Mouse (Mus musculus) MEL (cell line): ENCODE results near the gene Ptgs1.

Source experiments
- CHD2 ChIP-seq: IDR thresholded peaks from 2 replicates; pipeline ENCODE4 v1.6.1; 2011; ENCODE audit warnings: low read length, improper control_type of control experiment
- CTCF ChIP-seq, 3 experiments: IDR thresholded peaks in 2 of 3; conservative IDR thresholded peaks in 1 of 3; 2 replicates each; pipeline ENCODE4 v1.5.1; 2011 to 2012; ENCODE audit warnings: low read length in 3 of 3, low read depth in 2 of 3, mild to moderate bottlenecking in 2 of 3, improper control_type of control experiment in 1 of 3, inconsistent platforms in 1 of 3, mixed read lengths in 1 of 3, moderate library complexity in 1 of 3; ENCODE audit not compliant: control insufficient read depth in 1 of 3, insufficient read depth in 1 of 3, poor library complexity in 1 of 3, severe bottlenecking in 1 of 3
- EP300 ChIP-seq, 2 experiments: IDR thresholded peaks; 2 replicates each; pipeline ENCODE4 v1.6.1; 2011; ENCODE audit warnings: improper control_type of control experiment in 2 of 2, low read length in 2 of 2, low read depth in 1 of 2, mild to moderate bottlenecking in 1 of 2
- JUND ChIP-seq: IDR thresholded peaks from 2 replicates; pipeline ENCODE4 v1.6.1; 2011; ENCODE audit warnings: low read depth, mild to moderate bottlenecking, improper control_type of control experiment, low read length
- MAZ ChIP-seq: IDR thresholded peaks from 2 replicates; pipeline ENCODE4 v1.6.1; 2012; ENCODE audit warnings: low read depth, mild to moderate bottlenecking, inconsistent platforms, low read length, improper control_type of control experiment
- MXI1 ChIP-seq: IDR thresholded peaks from 2 replicates; pipeline ENCODE4 v1.6.1; 2011; ENCODE audit warnings: mild to moderate bottlenecking, low read depth, low read length, improper control_type of control experiment
- NRF1 ChIP-seq: IDR thresholded peaks from 2 replicates; pipeline ENCODE4 v1.6.1; 2014; ENCODE audit warnings: low read depth, mild to moderate bottlenecking, inconsistent platforms, low read length, improper control_type of control experiment, moderate library complexity; ENCODE audit not compliant: poor library complexity, insufficient read depth, severe bottlenecking
- POLR2A ChIP-seq, 2 experiments: IDR thresholded peaks; 2 replicates each; pipeline ENCODE4 v1.6.1; 2011 to 2012; ENCODE audit warnings: low read length in 2 of 2, mild to moderate bottlenecking in 2 of 2, control low read depth in 1 of 2, improper control_type of control experiment in 1 of 2, low read depth in 1 of 2, moderate library complexity in 1 of 2; ENCODE audit not compliant: control insufficient read depth in 1 of 2, insufficient read depth in 1 of 2, poor library complexity in 1 of 2
- POLR2AphosphoS5 ChIP-seq: IDR thresholded peaks from 2 replicates; pipeline ENCODE4 v1.6.1; 2012; ENCODE audit warnings: low read depth, borderline replicate concordance, mild to moderate bottlenecking, inconsistent platforms, low read length, moderate library complexity, mixed read lengths
- RAD21 ChIP-seq: IDR thresholded peaks from 2 replicates; pipeline ENCODE4 v1.6.1; 2011; ENCODE audit warnings: mild to moderate bottlenecking, low read depth, low read length, improper control_type of control experiment
- SIN3A ChIP-seq: IDR thresholded peaks from 2 replicates; pipeline ENCODE4 v1.6.1; 2012; ENCODE audit warnings: low read length, improper control_type of control experiment, inconsistent platforms
- TBP ChIP-seq: IDR thresholded peaks from 2 replicates; pipeline ENCODE4 v1.8.0; 2011; ENCODE audit warnings: low read depth, low read length, improper control_type of control experiment
- ZC3H11A ChIP-seq: IDR thresholded peaks from 2 replicates; pipeline ENCODE4 v1.6.1; 2012; ENCODE audit warnings: low read depth, mild to moderate bottlenecking, inconsistent platforms, low read length, improper control_type of control experiment
- ZNF384 ChIP-seq: IDR thresholded peaks from 2 replicates; pipeline ENCODE4 v1.6.1; 2012; ENCODE audit warnings: low read depth, mild to moderate bottlenecking, inconsistent platforms, low read length, improper control_type of control experiment

- no peak for TF ChIP-seq ZC3H11A
- no peak for TF ChIP-seq POLR2A (IDR thresholded peaks at IDR 0.05; ENCODE audit: control insufficient read depth in 1 of 2, insufficient read depth in 1 of 2, low read depth in 1 of 2, low read length in 2 of 2, poor library complexity in 1 of 2)
- TF ChIP-seq EP300 (IDR thresholded peaks at IDR 0.05; ENCODE audit: low read depth in 1 of 2, low read length in 2 of 2): no peak
- TF ChIP-seq CTCF (IDR thresholded peaks at IDR 0.05 in 2 of 3, conservative IDR thresholded peaks at IDR 0.05 in 1 of 3; ENCODE audit: control insufficient read depth in 1 of 3, insufficient read depth in 1 of 3, low read depth in 2 of 3, low read length in 3 of 3, poor library complexity in 1 of 3, severe bottlenecking in 1 of 3): no peak
- no peak for TF ChIP-seq MAZ
- no peak for TF ChIP-seq MXI1
- TF ChIP-seq JUND: no peak
- TF ChIP-seq NRF1: no peak
- no peak for TF ChIP-seq ZNF384
- no peak for TF ChIP-seq RAD21
- no peak for TF ChIP-seq POLR2AphosphoS5
- no peak for TF ChIP-seq SIN3A
- no peak for TF ChIP-seq CHD2
- TF ChIP-seq TBP: no peak
Measured at GRCm38 (mm10) chr2:36244705-36245104, 14.5 kb downstream of the Ptgs1 start.
